Mouse (Mus musculus) liver, embryonic 11.5 days (tissue): ENCODE measurements around the gene Npas4. TPM values are rescaled to one million over a fixed set of nuclear protein-coding genes. Genes with fewer than 3 reads are reported as not detected.

Experiments used
- ATAC-seq: fragments of 200-750 bp; cut with Nextera tagmentation; replicated peaks from 2 replicates; pipeline ENCODE4 v1.8.0; 2017; ENCODE audit warnings: moderate number of reproducible peaks, mild to moderate bottlenecking, moderate TSS enrichment, moderate library complexity; ENCODE audit not compliant: low FRiP score
- DNase-seq: peaks from one replicate; pipeline ENCODE4 v3.0.0-alpha.2; 2017; ENCODE audit warnings: low spot score
- H3K27ac ChIP-seq: fragments of 300-500 bp; sonication (generic); 2 replicates; pipeline ENCODE4 v1.5.1; 2014; ENCODE audit warnings: mild to moderate bottlenecking, low read depth, low read length, control low read depth
- H3K27me3 ChIP-seq: fragments of 300-500 bp; sonication (generic); replicated peaks from 2 replicates; pipeline ENCODE4 v1.6.1; 2014; ENCODE audit warnings: low read length, mixed read lengths; ENCODE audit not compliant: control insufficient read depth, insufficient read depth
- H3K36me3 ChIP-seq: fragments of 300-500 bp; sonication (generic); 2 replicates; pipeline ENCODE4 v1.6.1; 2014; ENCODE audit warnings: mild to moderate bottlenecking, low read length, moderate library complexity, mixed read lengths; ENCODE audit not compliant: control insufficient read depth, insufficient read depth
- H3K4me1 ChIP-seq: fragments of 300-500 bp; sonication (generic); replicated peaks from 2 replicates; pipeline ENCODE4 v1.6.1; 2014; ENCODE audit warnings: low read length, mixed read lengths; ENCODE audit not compliant: control insufficient read depth, insufficient read depth
- H3K4me2 ChIP-seq: fragments of 300-500 bp; sonication (generic); 2 replicates; pipeline ENCODE4 v1.6.1; 2014; ENCODE audit warnings: mild to moderate bottlenecking, control low read depth, moderate library complexity
- H3K4me3 ChIP-seq: fragments of 300-500 bp; sonication (generic); 2 replicates; pipeline ENCODE4 v1.5.1; 2014; ENCODE audit warnings: low read depth, low read length, control low read depth
- H3K9ac ChIP-seq: fragments of 300-500 bp; sonication (generic); 2 replicates; pipeline ENCODE4 v1.6.1; 2014; ENCODE audit warnings: low read depth, low read length, control low read depth
- H3K9me3 ChIP-seq: fragments of 300-500 bp; sonication (generic); 2 replicates; pipeline ENCODE4 v1.6.1; 2016; ENCODE audit warnings: low read length, inconsistent platforms, mixed read lengths; ENCODE audit not compliant: control insufficient read depth
- WGBS: fragments of 180-500 bp; shearing (Covaris S2); extraction: QIAGEN DNeasy Blood & Tissue Kit; methylation state at CpG from one replicate; pipeline ENCODE4 v1.1.7; 2014; 5-methylcytosine and 5-hydroxymethylcytosine counted together
- polyA plus RNA-seq: library from polyadenylated mRNA; unstranded; fragments of >200 nt; fragmentation: Nextera tagmentation; extraction: Ambion mirVana; gene quantifications from 2 replicates; pipeline ENCODE4 v1.2.1, GENCODE M21; 2014

Npas4 gene
- polyA plus RNA-seq: 0.04 TPM in 1 of 2 replicates, not detected in the other

DNA sequence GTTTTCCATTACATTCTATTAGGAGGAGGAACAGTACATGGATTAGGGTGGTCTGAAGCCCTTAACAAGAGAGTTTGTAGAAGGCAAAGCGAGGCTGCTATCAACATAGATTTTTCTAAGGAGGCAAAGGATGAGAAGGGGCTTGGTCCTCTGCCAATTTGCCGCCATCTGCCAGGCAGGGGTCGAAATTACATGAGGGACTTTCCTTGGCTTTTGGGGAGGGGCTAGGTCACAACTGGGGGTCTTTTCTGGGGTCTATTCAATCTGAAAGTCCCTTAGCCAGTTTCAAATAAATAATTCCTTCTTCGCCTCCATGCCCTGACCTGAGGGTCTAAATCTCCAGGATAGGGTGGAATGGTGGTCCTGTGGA is at the start of gene Npas4:
Gene Npas4 (minus strand): TSS at position 61 of the 370 bp plus-strand sequence.
- no peaks in the 10 kb centered on the region for H3K9me3 ChIP-seq
- no peak within 1 kb of the TSS for H3K27ac ChIP-seq
- H3K36me3 ChIP-seq: no peaks in the 10 kb centered on the region
- H3K4me1 ChIP-seq: no peaks in the 10 kb centered on the region
- H3K9ac ChIP-seq: no peak within 1 kb of the TSS
- 21% methylated on average over 4 of the region's 4 CpGs for WGBS
- H3K27me3 ChIP-seq: peaks cover 52% of the 10 kb centered on the region
- ATAC-seq: no peak
- no peak for DNase-seq
- no peak within 1 kb of the TSS for H3K4me2 ChIP-seq
- no peak within 1 kb of the TSS for H3K4me3 ChIP-seq

DNA sequence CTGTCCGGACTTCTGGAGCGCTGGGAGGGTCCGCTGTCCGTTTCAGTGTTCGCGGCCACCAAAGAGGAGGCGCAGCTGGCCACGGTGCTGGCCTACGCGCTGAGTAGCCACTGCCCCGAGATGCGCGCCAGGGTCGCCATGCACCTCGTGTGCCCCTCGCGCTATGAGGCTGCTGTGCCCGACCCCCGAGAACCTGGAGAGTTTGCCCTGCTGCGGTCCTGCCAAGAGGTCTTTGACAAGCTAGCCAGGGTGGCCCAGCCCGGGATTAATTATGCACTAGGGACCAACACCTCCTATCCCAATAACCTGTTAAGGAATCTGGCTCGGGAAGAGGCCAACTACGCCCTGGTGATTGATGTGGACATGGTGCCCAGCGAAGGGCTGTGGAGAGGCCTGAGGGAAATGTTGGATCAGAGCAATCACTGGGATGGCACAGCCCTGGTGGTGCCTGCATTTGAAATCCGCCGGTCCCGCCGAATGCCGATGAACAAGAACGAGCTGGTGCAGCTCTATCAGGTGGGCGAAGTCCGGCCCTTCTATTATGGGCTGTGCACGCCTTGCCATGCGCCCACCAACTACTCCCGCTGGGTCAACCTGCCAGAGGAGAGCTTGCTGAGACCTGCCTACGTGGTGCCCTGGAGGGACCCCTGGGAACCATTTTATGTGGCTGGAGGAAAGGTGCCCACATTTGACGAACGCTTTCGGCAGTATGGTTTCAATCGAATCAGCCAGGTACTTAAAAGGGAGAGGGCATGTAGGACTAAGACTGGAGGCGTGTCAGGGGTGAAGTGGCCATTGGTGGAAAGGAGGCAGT is 49.4 kb upstream of the Npas4 start:
- Histone ChIP-seq H3K9me3 (no peaks in the 10 kb centered on the region), H3K27ac (no peak overlapping the region), H3K36me3 (peaks cover 3% of the 10 kb centered on the region; the same call in 1 of the 2 replicates), H3K9ac (peak overlapping the region; percentile 73), H3K4me3 (peak overlapping the region; percentile 92), H3K4me1 (peaks cover 28% of the 10 kb centered on the region), H3K27me3 (no peaks in the 10 kb centered on the region), H3K4me2 (peak overlapping the region; percentile 94)
- DNase-seq (no peak), ATAC-seq (no peak)
- WGBS: 20% methylated on average over 41 of the region's 41 CpGs

DNA sequence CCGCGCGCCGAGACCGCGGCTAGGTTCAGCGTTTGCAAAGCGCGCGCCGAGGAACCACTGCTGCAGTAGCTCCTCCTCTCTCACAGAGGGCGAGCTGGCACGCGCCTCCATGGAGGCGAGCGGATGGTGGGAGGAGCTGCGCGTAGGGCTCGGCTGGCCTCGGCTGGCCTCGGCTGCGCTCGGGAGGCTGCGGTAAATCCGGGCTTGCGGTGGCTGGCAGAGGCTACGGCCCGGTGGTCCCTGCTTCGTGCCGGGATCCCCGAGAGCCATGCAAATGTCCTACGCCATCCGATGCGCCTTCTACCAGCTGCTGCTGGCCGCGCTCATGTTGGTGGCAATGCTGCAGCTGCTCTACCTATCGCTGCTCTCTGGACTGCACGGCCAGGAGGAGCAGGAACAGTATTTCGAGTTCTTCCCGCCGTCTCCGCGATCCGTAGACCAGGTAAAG is 48.6 kb upstream of the Npas4 start, which contains the start of the genes B4gat1 and AC124502.3:
Gene B4gat1 (plus strand): TSS at position 118 of the 448 bp plus-strand sequence.
Gene AC124502.3 (plus strand): TSS at position 183 of the 448 bp plus-strand sequence.
- ATAC-seq (peak; percentile 83), DNase-seq (peak; percentile 87)
- H3K27ac ChIP-seq: peak within 1 kb of the TSS; percentile 28; the same call in 1 of the 2 replicates
- H3K27me3 ChIP-seq: no peaks in the 10 kb centered on the region
- H3K4me2 ChIP-seq: peak within 1 kb of the TSS; percentile 94
- H3K9ac ChIP-seq: peak within 1 kb of the TSS; percentile 73
- no peaks in the 10 kb centered on the region for H3K9me3 ChIP-seq
- H3K4me1 ChIP-seq: peaks cover 28% of the 10 kb centered on the region
- H3K36me3 ChIP-seq: no peaks in the 10 kb centered on the region; the same call in 1 of the 2 replicates
- under 1% methylated on average over 44 of the region's 44 CpGs for WGBS
- H3K4me3 ChIP-seq: peak within 1 kb of the TSS; percentile 92

DNA sequence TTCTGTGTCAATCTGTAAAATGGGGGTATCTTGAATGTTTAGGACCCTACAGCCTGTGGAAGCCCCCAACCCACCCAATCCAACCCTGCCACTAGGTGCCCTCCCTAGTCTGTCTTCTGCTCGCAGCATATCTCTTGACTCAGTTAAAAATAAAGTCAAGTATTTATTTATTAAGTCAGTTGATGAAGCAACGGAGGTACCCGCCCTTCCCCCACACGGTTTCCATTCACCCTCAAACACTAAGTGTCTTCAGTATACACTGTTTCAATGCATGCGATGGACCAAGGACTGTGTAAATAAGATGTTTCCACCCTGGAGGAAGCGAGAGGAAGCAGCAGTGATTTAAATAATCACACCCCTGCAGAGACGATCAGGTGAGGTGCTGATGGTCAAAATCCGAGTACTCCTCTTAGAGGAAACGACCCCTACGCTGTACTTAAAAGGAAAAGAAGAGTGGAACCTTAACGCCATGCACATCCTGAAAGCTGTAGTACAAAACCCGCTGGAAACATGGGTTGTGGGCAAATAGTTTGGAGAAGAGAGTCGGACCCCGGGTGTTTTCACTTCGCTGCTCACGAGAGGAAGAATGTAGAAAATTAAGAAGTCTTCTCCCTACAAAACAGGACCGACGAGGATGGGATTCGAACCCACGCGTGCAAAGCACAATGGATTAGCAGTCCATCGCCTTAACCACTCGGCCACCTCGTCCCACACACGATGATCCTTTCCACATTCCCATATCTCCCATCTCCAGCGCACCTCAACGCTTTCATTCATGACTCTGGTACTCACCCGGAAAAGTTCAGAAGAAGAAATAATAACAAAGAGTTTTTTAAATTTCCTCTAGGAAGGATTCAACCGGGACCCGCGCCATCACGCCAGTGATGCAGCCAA is 47.8 kb upstream of the Npas4 start:
- Histone ChIP-seq H3K9me3 (no peaks in the 10 kb centered on the region), H3K36me3 (no peaks in the 10 kb centered on the region), H3K9ac (peak overlapping the region; percentile 73), H3K4me1 (peaks cover 28% of the 10 kb centered on the region), H3K4me2 (peak overlapping the region; percentile 94), H3K4me3 (peak overlapping the region; percentile 92), H3K27ac (peak overlapping the region; percentile 28; the same call in 1 of the 2 replicates), H3K27me3 (no peaks in the 10 kb centered on the region)
- ATAC-seq (peak; percentile 38), DNase-seq (peak; percentile 86)
- WGBS: 4% methylated on average over 32 of the region's 32 CpGs

DNA sequence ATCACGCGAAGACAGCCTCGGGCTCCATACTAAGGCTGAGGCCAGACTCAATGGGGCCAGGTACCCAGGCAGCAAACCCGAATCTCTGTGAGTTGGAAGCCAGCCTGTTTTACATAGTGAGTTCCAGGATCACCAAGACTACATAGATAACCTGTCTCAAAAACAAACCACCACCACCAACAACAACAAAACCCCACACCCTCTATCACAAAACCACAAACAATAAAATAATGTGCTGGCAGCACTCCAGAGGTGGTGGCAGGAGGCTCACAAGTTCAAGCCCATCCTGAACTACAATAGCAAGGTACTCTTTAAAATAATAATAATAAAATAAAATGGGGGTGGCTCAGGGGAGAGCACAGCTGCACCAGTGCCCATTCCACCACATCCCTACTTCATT is 46.5 kb upstream of the Npas4 start:
- no peak overlapping the region for H3K4me3 ChIP-seq
- H3K4me1 ChIP-seq: peaks cover 22% of the 10 kb centered on the region
- H3K36me3 ChIP-seq: no peaks in the 10 kb centered on the region
- H3K27ac ChIP-seq: no peak overlapping the region
- DNase-seq (no peak), ATAC-seq (no peak)
- no peaks in the 10 kb centered on the region for H3K9me3 ChIP-seq
- whole genome bisulfite sequencing: 65% methylated on average over 4 of the region's 4 CpGs
- no peak overlapping the region for H3K4me2 ChIP-seq
- H3K27me3 ChIP-seq: no peaks in the 10 kb centered on the region
- H3K9ac ChIP-seq: no peak overlapping the region

DNA sequence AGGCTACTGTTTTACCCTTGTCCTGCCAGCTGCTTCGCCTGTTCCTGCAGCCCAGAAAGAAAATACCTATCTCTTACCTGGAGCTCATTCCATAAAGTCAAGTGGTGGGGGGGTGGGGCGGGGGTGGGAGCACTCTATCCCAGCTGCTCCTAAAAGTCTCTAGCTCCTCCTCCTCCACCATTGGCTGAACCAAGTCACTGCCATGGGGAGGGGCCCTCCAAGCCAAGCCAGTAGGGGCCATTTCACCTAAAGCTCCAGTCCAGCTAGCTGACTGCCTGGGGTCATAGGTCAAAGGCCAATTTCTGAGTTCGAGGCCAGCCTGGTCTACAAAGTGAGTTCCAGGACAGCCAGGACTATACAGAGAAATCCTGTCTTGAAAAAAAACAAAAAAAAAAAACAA is 42.6 kb upstream of the Npas4 start:
- Histone ChIP-seq H3K9me3 (no peaks in the 10 kb centered on the region), H3K4me1 (peaks cover 3% of the 10 kb centered on the region; the same call in 1 of the 2 replicates), H3K27me3 (no peaks in the 10 kb centered on the region), H3K27ac (no peak overlapping the region), H3K4me3 (no peak overlapping the region), H3K36me3 (peaks cover 6% of the 10 kb centered on the region; the same call in 1 of the 2 replicates), H3K9ac (no peak overlapping the region), H3K4me2 (no peak overlapping the region)
- 78% methylated on average over 3 of the region's 3 CpGs for WGBS
- ATAC-seq: no peak
- DNase-seq: no peak

DNA sequence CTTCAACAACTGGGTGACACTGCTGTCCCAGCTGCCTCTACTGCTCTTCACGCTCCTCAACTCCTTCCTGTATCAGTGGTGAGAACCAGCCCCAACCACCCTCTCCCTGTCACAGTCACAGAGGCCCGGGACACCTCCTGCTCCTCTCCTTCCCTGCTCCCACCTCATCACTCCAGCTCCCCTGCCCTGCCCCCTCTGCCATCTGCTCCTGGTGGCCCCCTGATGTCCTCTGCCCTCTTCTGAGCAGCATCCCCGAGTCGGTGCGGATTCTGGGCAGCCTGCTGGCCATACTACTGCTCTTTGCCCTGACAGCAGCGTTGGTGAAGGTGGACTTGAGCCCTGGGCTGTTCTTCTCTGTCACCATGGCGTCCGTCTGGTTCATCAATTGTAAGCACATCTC is 36.0 kb upstream of the Npas4 start:
- 83% methylated on average over 8 of the region's 8 CpGs for WGBS
- Histone ChIP-seq H3K9me3 (no peaks in the 10 kb centered on the region), H3K36me3 (peaks cover 3% of the 10 kb centered on the region; the same call in 1 of the 2 replicates), H3K27me3 (no peaks in the 10 kb centered on the region), H3K27ac (no peak overlapping the region), H3K9ac (no peak overlapping the region), H3K4me1 (peaks cover 4% of the 10 kb centered on the region; the same call in 1 of the 2 replicates), H3K4me2 (no peak overlapping the region), H3K4me3 (no peak overlapping the region)
- no peak for DNase-seq
- ATAC-seq: no peak
